In genomic region chr8:89042560-89043370, GRCm38 (mm10) we compare ENCODE assay signal across 8 mouse cellular contexts. TPM values are rescaled to one million over a fixed set of nuclear protein-coding genes. Genes with fewer than 3 reads are reported as not detected.
DNase-seq lines count a peak whose midpoint lies in the region; ATAC-seq and TF ChIP-seq lines count a peak whose summit lies in the region.

No protein-coding gene starts in this region.

- H3K4me3 ChIP-seq in forebrain, postnatal 0 days (ENCODE audit: low read depth, low read length): peak overlapping the region; percentile 51
- peak overlapping the region; percentile 57 for H3K4me3 ChIP-seq in intestine, embryonic 14.5 days (ENCODE audit: low read depth, low read length)
- H3K4me3 ChIP-seq in midbrain, postnatal 0 days (ENCODE audit: low read depth, low read length): peak overlapping the region; percentile 38

- peaks cover 9% of the 10 kb centered on the region; the same call in 1 of the 2 replicates for H3K4me1 ChIP-seq in forebrain, postnatal 0 days (ENCODE audit: insufficient read depth)
- peaks cover 3% of the 10 kb centered on the region; the same call in 1 of the 2 replicates for H3K4me1 ChIP-seq in intestine, embryonic 14.5 days (replicated peaks; ENCODE audit: control insufficient read depth, insufficient read depth, low read length)
- peaks cover 3% of the 10 kb centered on the region; the same call in 1 of the 2 replicates for H3K4me1 ChIP-seq in midbrain, postnatal 0 days (ENCODE audit: insufficient read depth, low read length)

- peak overlapping the region; percentile 82 for H3K4me2 ChIP-seq in forebrain, postnatal 0 days (ENCODE audit: low read depth)
- peak overlapping the region; percentile 85 for H3K4me2 ChIP-seq in intestine, embryonic 14.5 days (ENCODE audit: low read length)
- H3K4me2 ChIP-seq in midbrain, postnatal 0 days (ENCODE audit: low read depth, low read length, poor library complexity, severe bottlenecking): peak overlapping the region; percentile 64

- DNase-seq in thymus, postnatal 4 days: peak; percentile 20
- no peak for DNase-seq in thymus, postnatal 10 days (ENCODE audit: low spot score in 2 of 2)
- peak; percentile 82 for DNase-seq in forebrain, postnatal 0 days
- DNase-seq in intestine, embryonic 14.5 days (ENCODE audit: low spot score): peak; percentile 78
- DNase-seq in left cerebral cortex, adult 9 months (ENCODE audit: low spot score in 2 of 2): peak; percentile 68 to 80
- peak; percentile 87 for DNase-seq in midbrain, postnatal 0 days (ENCODE audit: low spot score)
- no peak for DNase-seq in urinary bladder, postnatal 25 days (ENCODE audit: low spot score)
- DNase-seq in urinary bladder, postnatal 10 days (ENCODE audit: low spot score): no peak

- ATAC-seq in forebrain, postnatal 0 days: peak; percentile 87
- peak; percentile 71 for ATAC-seq in intestine, embryonic 14.5 days (replicated peaks; ENCODE audit: low FRiP score, low TSS enrichment, low read depth)
- peak; percentile 82 for ATAC-seq in midbrain, postnatal 0 days (ENCODE audit: low FRiP score)

- H3K27ac ChIP-seq in forebrain, postnatal 0 days (ENCODE audit: low read depth, low read length): peak overlapping the region; percentile 84
- peak overlapping the region; percentile 38; the same call in 1 of the 2 replicates for H3K27ac ChIP-seq in intestine, embryonic 14.5 days (ENCODE audit: low read depth)
- H3K27ac ChIP-seq in midbrain, postnatal 0 days (ENCODE audit: low read depth, low read length): peak overlapping the region; percentile 69

- H3K36me3 ChIP-seq in forebrain, postnatal 0 days (ENCODE audit: insufficient read depth): no peaks in the 10 kb centered on the region
- no peaks in the 10 kb centered on the region for H3K36me3 ChIP-seq in intestine, embryonic 14.5 days (ENCODE audit: control insufficient read depth, insufficient read depth, low read length)
- H3K36me3 ChIP-seq in midbrain, postnatal 0 days (ENCODE audit: insufficient read depth, low read length): no peaks in the 10 kb centered on the region

- peak overlapping the region; percentile 61 for H3K9ac ChIP-seq in forebrain, postnatal 0 days
- peak overlapping the region; percentile 57 for H3K9ac ChIP-seq in intestine, embryonic 14.5 days (ENCODE audit: low read length)
- H3K9ac ChIP-seq in midbrain, postnatal 0 days (replicated peaks; ENCODE audit: low read length, poor library complexity, severe bottlenecking): peak overlapping the region; percentile 59

- peaks cover 10% of the 10 kb centered on the region; the same call in 1 of the 2 replicates for H3K27me3 ChIP-seq in forebrain, postnatal 0 days (ENCODE audit: insufficient read depth, low read length)
- H3K27me3 ChIP-seq in intestine, embryonic 14.5 days (replicated peaks; ENCODE audit: control insufficient read depth, insufficient read depth, low read length): peaks cover 96% of the 10 kb centered on the region
- peaks cover 24% of the 10 kb centered on the region for H3K27me3 ChIP-seq in midbrain, postnatal 0 days (ENCODE audit: insufficient read depth, low read length)

- WGBS in forebrain, postnatal 0 days: 5% methylated on average over 73 of the region's 80 CpGs
- WGBS in intestine, embryonic 14.5 days: under 1% methylated on average over 76 of the region's 80 CpGs
- under 1% methylated on average over 52 of the region's 80 CpGs for WGBS in midbrain, postnatal 0 days

- no peak for TF ChIP-seq CTCF in forebrain, postnatal 0 days (IDR thresholded peaks at IDR 0.05; ENCODE audit: low read depth)
- TF ChIP-seq CTCF in midbrain, postnatal 0 days (IDR thresholded peaks at IDR 0.05): no peak

- no peaks in the 10 kb centered on the region for H3K9me3 ChIP-seq in forebrain, postnatal 0 days (ENCODE audit: low read length)
- no peaks in the 10 kb centered on the region for H3K9me3 ChIP-seq in intestine, embryonic 14.5 days (ENCODE audit: control insufficient read depth, low read length)
- no peaks in the 10 kb centered on the region for H3K9me3 ChIP-seq in midbrain, postnatal 0 days (ENCODE audit: low read length)

RNA-seq across cellular contexts. Expression of gene Sall1, which starts 1.2 kb away (rescaled TPM):
- total RNA-seq in forebrain, postnatal 0 days (2014; rRNA removed): 9.3 and 11.1 TPM in 2 replicates
- polyA plus RNA-seq in forebrain, postnatal 0 days (2015; fragmentation: Nextera tagmentation; extraction: Ambion mirVana): 3.1 and 4.7 TPM in 2 replicates
- 2.8 and 3.3 TPM in 2 replicates for polyA plus RNA-seq in intestine, embryonic 14.5 days (2014; fragmentation: Nextera tagmentation; extraction: Ambion mirVana)
- 8.2 and 8.7 TPM in 2 replicates for total RNA-seq in midbrain, postnatal 0 days (2014; rRNA removed)
- 3.1 and 3.8 TPM in 2 replicates for polyA plus RNA-seq in midbrain, postnatal 0 days (2015; fragmentation: Nextera tagmentation; extraction: Ambion mirVana)

Comparison
In these comparisons a context has a peak if more than half of its experiments do, and no peak if none do; other contexts are left out.
1. DNase-seq: peak in thymus, postnatal 4 days (single experiment), forebrain, postnatal 0 days (single experiment), intestine, embryonic 14.5 days (single experiment), left cerebral cortex, adult 9 months (2 of 2) and midbrain, postnatal 0 days (single experiment); none in thymus, postnatal 10 days (0 of 2), urinary bladder, postnatal 25 days (single experiment) and urinary bladder, postnatal 10 days (single experiment).
2. Peak in every context shown above with its lines, with median percentiles within 50 percentile points of each other: ATAC-seq, H3K27ac ChIP-seq, H3K4me2 ChIP-seq, H3K4me3 ChIP-seq and H3K9ac ChIP-seq.